Mouse (Mus musculus) MN1 (cell line): Measurements from ENCODE around the gene Tmem38b.
"Not testable (repeated sequence)": the region's sequence is repeated elsewhere in the genome, so short reads cannot be mapped to it uniquely, and the experiment has no call there.

Experiments used
- DNase-seq: peaks from one replicate; pipeline ENCODE4 v3.0.0-alpha.2; 2016; ENCODE audit warnings: low spot score

The Tmem38b gene

GRCm38 (mm10) chr4:53825821-53826605 lies at the start of gene Tmem38b:
TSS of gene Tmem38b (plus strand) at chr4:53826045.
- peak; percentile 64 for DNase-seq

GRCm38 (mm10) chr4:53781396-53781795 lies 44.4 kb upstream of the Tmem38b start:
- no peak for DNase-seq

GRCm38 (mm10) chr4:53782216-53783070 lies 43.4 kb upstream of the Tmem38b start:
- no peak for DNase-seq

- DNase-seq: no peak
These were observed 40.0 kb upstream of the Tmem38b start for GRCm38 (mm10) chr4:53785746-53786398.

- DNase-seq: no peak
These were observed 39.0 kb upstream of the Tmem38b start for GRCm38 (mm10) chr4:53786851-53787250.

- no peak for DNase-seq
These were observed 36.5 kb upstream of the Tmem38b start for GRCm38 (mm10) chr4:53789346-53789745.

- no peak for DNase-seq
These were observed 31.4 kb upstream of the Tmem38b start for GRCm38 (mm10) chr4:53794257-53794966.

- DNase-seq: no peak
These were observed 30.8 kb upstream of the Tmem38b start for GRCm38 (mm10) chr4:53795086-53795485.

- no peak for DNase-seq
These were observed 30.1 kb upstream of the Tmem38b start for GRCm38 (mm10) chr4:53795706-53796105.

GRCm38 (mm10) chr4:53796865-53797772 lies 28.7 kb upstream of the Tmem38b start:
- no peak for DNase-seq

GRCm38 (mm10) chr4:53798896-53799676 lies 26.8 kb upstream of the Tmem38b start:
- DNase-seq: no peak

GRCm38 (mm10) chr4:53799753-53800152 lies 26.1 kb upstream of the Tmem38b start:
- no peak for DNase-seq

GRCm38 (mm10) chr4:53803674-53804073 lies 22.2 kb upstream of the Tmem38b start:
- DNase-seq: not testable (repeated sequence)

- DNase-seq: not testable (repeated sequence)
These were observed 19.4 kb upstream of the Tmem38b start for GRCm38 (mm10) chr4:53806428-53806827.

- no peak for DNase-seq
These were observed 7.5 kb upstream of the Tmem38b start for GRCm38 (mm10) chr4:53818320-53818719.

- no peak for DNase-seq
These were observed 2.1 kb upstream of the Tmem38b start for GRCm38 (mm10) chr4:53823697-53824096.

- DNase-seq: no peak
These were observed 1.0 kb upstream of the Tmem38b start for GRCm38 (mm10) chr4:53824831-53825230.

GRCm38 (mm10) chr4:53826641-53827248 lies 900 bp downstream of the Tmem38b start:
- no peak for DNase-seq

GRCm38 (mm10) chr4:53827869-53828268 lies 2.0 kb downstream of the Tmem38b start:
- no peak for DNase-seq

GRCm38 (mm10) chr4:53828914-53829313 lies 3.1 kb downstream of the Tmem38b start:
- no peak for DNase-seq
